Mouse (Mus musculus): ENCODE results near the gene Pccb. TPM values are rescaled to one million over a fixed set of nuclear protein-coding genes. Genes with fewer than 3 reads are reported as not detected.

Pccb gene
- polyA plus RNA-seq, 1 experiment from 2014 or later, result 42.0 TPM

- no peaks in the 10 kb centered on the region for H3K27me3 ChIP-seq (ENCODE audit: insufficient read depth, low read length)
- H3K9me3 ChIP-seq (replicated peaks; ENCODE audit: low read length), result no peaks in the 10 kb centered on the region
- ATAC-seq (replicated peaks; ENCODE audit: low FRiP score, low read depth) (no peak), DNase-seq (ENCODE audit: low spot score) (no peak)
- no peaks in the 10 kb centered on the region for H3K4me1 ChIP-seq (replicated peaks; ENCODE audit: insufficient read depth, low read length)
- no peak overlapping the region for H3K9ac ChIP-seq (ENCODE audit: low read depth, low read length)
- H3K27ac ChIP-seq, result no peak overlapping the region
- TF ChIP-seq CTCF (IDR thresholded peaks at IDR 0.05; ENCODE audit: low read depth), result no peak
- H3K4me2 ChIP-seq (ENCODE audit: low read length), result no peak overlapping the region
- no peak overlapping the region for H3K4me3 ChIP-seq (replicated peaks; ENCODE audit: low read depth, low read length)
- WGBS, result 74% methylated on average over 5 of the region's 5 CpGs
- H3K36me3 ChIP-seq (ENCODE audit: insufficient read depth, low read length), result no peaks in the 10 kb centered on the region
These were observed 71.7 kb downstream of the Pccb start for GRCm38 (mm10) chr9:100962903-100963427.

- no peak overlapping the region for H3K27ac ChIP-seq
- TF ChIP-seq CTCF (IDR thresholded peaks at IDR 0.05; ENCODE audit: low read depth), result no peak
- no peaks in the 10 kb centered on the region for H3K9me3 ChIP-seq (replicated peaks; ENCODE audit: low read length)
- H3K4me2 ChIP-seq (ENCODE audit: low read length), result no peak overlapping the region
- peaks cover 20% of the 10 kb centered on the region; the same call in 1 of the 2 replicates for H3K36me3 ChIP-seq (ENCODE audit: insufficient read depth, low read length)
- DNase-seq (ENCODE audit: low spot score) (no peak), ATAC-seq (replicated peaks; ENCODE audit: low FRiP score, low read depth) (no peak)
- no peaks in the 10 kb centered on the region for H3K4me1 ChIP-seq (replicated peaks; ENCODE audit: insufficient read depth, low read length)
- H3K27me3 ChIP-seq (ENCODE audit: insufficient read depth, low read length), result no peaks in the 10 kb centered on the region
- WGBS, result 48% methylated on average over 4 of the region's 4 CpGs
- H3K4me3 ChIP-seq (replicated peaks; ENCODE audit: low read depth, low read length), result no peak overlapping the region
- no peak overlapping the region for H3K9ac ChIP-seq (ENCODE audit: low read depth, low read length)
These were observed 83.2 kb downstream of the Pccb start for GRCm38 (mm10) chr9:100951481-100951880.

GRCm38 (mm10) chr9:100944677-100945365 is 89.9 kb downstream of the Pccb start:
- Histone ChIP-seq H3K4me2 (ENCODE audit: low read length) (no peak overlapping the region), H3K27ac (no peak overlapping the region), H3K9ac (ENCODE audit: low read depth, low read length) (no peak overlapping the region), H3K9me3 (replicated peaks; ENCODE audit: low read length) (no peaks in the 10 kb centered on the region), H3K27me3 (ENCODE audit: insufficient read depth, low read length) (no peaks in the 10 kb centered on the region), H3K4me1 (replicated peaks; ENCODE audit: insufficient read depth, low read length) (no peaks in the 10 kb centered on the region), H3K4me3 (replicated peaks; ENCODE audit: low read depth, low read length) (no peak overlapping the region), H3K36me3 (ENCODE audit: insufficient read depth, low read length) (0 out of 2 replicates have a peak, but pooled peaks cover 9% of the 10 kb centered on the region)
- ATAC-seq (replicated peaks; ENCODE audit: low FRiP score, low read depth) (no peak), DNase-seq (ENCODE audit: low spot score) (no peak)
- 91% methylated on average over 5 of the region's 5 CpGs for WGBS
- no peak for TF ChIP-seq CTCF (IDR thresholded peaks at IDR 0.05; ENCODE audit: low read depth)

GRCm38 (mm10) chr9:100942042-100942441 is 92.7 kb downstream of the Pccb start:
- Histone ChIP-seq H3K9ac (ENCODE audit: low read depth, low read length) (no peak overlapping the region), H3K27ac (no peak overlapping the region), H3K4me2 (ENCODE audit: low read length) (no peak overlapping the region), H3K27me3 (ENCODE audit: insufficient read depth, low read length) (no peaks in the 10 kb centered on the region), H3K4me1 (replicated peaks; ENCODE audit: insufficient read depth, low read length) (no peaks in the 10 kb centered on the region), H3K4me3 (replicated peaks; ENCODE audit: low read depth, low read length) (no peak overlapping the region), H3K9me3 (replicated peaks; ENCODE audit: low read length) (no peaks in the 10 kb centered on the region), H3K36me3 (ENCODE audit: insufficient read depth, low read length) (0 out of 2 replicates have a peak, but pooled peaks cover 7% of the 10 kb centered on the region)
- 89% methylated on average over 2 of the region's 2 CpGs for WGBS
- TF ChIP-seq CTCF (IDR thresholded peaks at IDR 0.05; ENCODE audit: low read depth), result no peak
- no peak for ATAC-seq (replicated peaks; ENCODE audit: low FRiP score, low read depth)
- no peak for DNase-seq (ENCODE audit: low spot score)

Other genes with a start within 250 kb of the Pccb start
- 5.7 and 6.5 TPM in 2 replicates for gene Msl2, start 39.2 kb upstream of the Pccb start, polyA plus RNA-seq (2015; fragmentation: Nextera tagmentation; extraction: Ambion mirVana)
- 15.3 and 16.6 TPM in 2 replicates for gene Ppp2r3a, start 216.9 kb upstream of the Pccb start, polyA plus RNA-seq (2015; fragmentation: Nextera tagmentation; extraction: Ambion mirVana)